Mouse (Mus musculus): ENCODE data around the gene Olfr70. TPM values are rescaled to one million over a fixed set of nuclear protein-coding genes. Genes with fewer than 3 reads are reported as not detected.

The Olfr70 gene
- total and polyA plus RNA-seq, 3 experiments: not detected

- Histone ChIP-seq H3K4me1 (ENCODE audit: insufficient read depth, low read depth, low read length) (peaks cover 26% of the 10 kb centered on the region), H3K9me3 (replicated peaks) (no peaks in the 10 kb centered on the region), H3K27me3 (ENCODE audit: insufficient read depth, low read length) (peaks cover 23% of the 10 kb centered on the region), H3K36me3 (replicated peaks) (no peaks in the 10 kb centered on the region), H3K4me3 (ENCODE audit: low read depth, low read length) (no peak overlapping the region)
- no peak for TF ChIP-seq TAL1 (conservative IDR thresholded peaks at IDR 0.05; ENCODE audit: low read depth, low read length)
- no peak for TF ChIP-seq GATA1 (IDR thresholded peaks at IDR 0.05; ENCODE audit: borderline replicate concordance, low read length)
- TF ChIP-seq GATA2 (IDR thresholded peaks at IDR 0.05; ENCODE audit: borderline replicate concordance, low read depth, low read length): no peak
- no peak for TF ChIP-seq CTCF (IDR thresholded peaks at IDR 0.05; ENCODE audit: low read depth, low read length)
- no peak for TF ChIP-seq POLR2AphosphoS5 (IDR thresholded peaks at IDR 0.05; ENCODE audit: insufficient replicate concordance, low read depth, low read length)
- DNase-seq (ENCODE audit: low spot score) (no peak), ATAC-seq (ENCODE audit: extremely low read depth, insufficient number of reproducible peaks, low FRiP score, poor library complexity, severe bottlenecking) (no peak)
Measured at GRCm38 (mm10) chr4:43690021-43690420, 10.6 kb downstream of the Olfr70 start.

GRCm38 (mm10) chr4:43679416-43680043 lies 21.1 kb downstream of the Olfr70 start:
- TF ChIP-seq GATA2 (IDR thresholded peaks at IDR 0.05; ENCODE audit: borderline replicate concordance, low read depth, low read length) (no peak), CTCF (IDR thresholded peaks at IDR 0.05; ENCODE audit: low read depth, low read length) (no peak), GATA1 (IDR thresholded peaks at IDR 0.05; ENCODE audit: borderline replicate concordance, low read length) (no peak), TAL1 (conservative IDR thresholded peaks at IDR 0.05; ENCODE audit: low read depth, low read length) (no peak), POLR2AphosphoS5 (IDR thresholded peaks at IDR 0.05; ENCODE audit: insufficient replicate concordance, low read depth, low read length) (no peak)
- no peak for ATAC-seq (ENCODE audit: extremely low read depth, insufficient number of reproducible peaks, low FRiP score, poor library complexity, severe bottlenecking)
- peaks cover 17% of the 10 kb centered on the region for H3K27me3 ChIP-seq (ENCODE audit: insufficient read depth, low read length)

GRCm38 (mm10) chr4:43678541-43678940 lies 22.1 kb downstream of the Olfr70 start:
- Histone ChIP-seq H3K36me3 (replicated peaks) (peaks cover 5% of the 10 kb centered on the region), H3K4me3 (ENCODE audit: low read depth, low read length) (no peak overlapping the region), H3K9me3 (replicated peaks) (no peaks in the 10 kb centered on the region), H3K27me3 (ENCODE audit: insufficient read depth, low read length) (peaks cover 20% of the 10 kb centered on the region), H3K4me1 (ENCODE audit: insufficient read depth, low read depth, low read length) (no peaks in the 10 kb centered on the region)
- DNase-seq (ENCODE audit: low spot score) (no peak), ATAC-seq (ENCODE audit: extremely low read depth, insufficient number of reproducible peaks, low FRiP score, poor library complexity, severe bottlenecking) (no peak)
- TF ChIP-seq CTCF (IDR thresholded peaks at IDR 0.05; ENCODE audit: low read depth, low read length) (no peak), TAL1 (conservative IDR thresholded peaks at IDR 0.05; ENCODE audit: low read depth, low read length) (no peak), GATA1 (IDR thresholded peaks at IDR 0.05; ENCODE audit: borderline replicate concordance, low read length) (no peak), POLR2AphosphoS5 (IDR thresholded peaks at IDR 0.05; ENCODE audit: insufficient replicate concordance, low read depth, low read length) (no peak), GATA2 (IDR thresholded peaks at IDR 0.05; ENCODE audit: borderline replicate concordance, low read depth, low read length) (no peak)

More at GRCm38 (mm10) chr4:43679416-43680043, 21.1 kb downstream of the Olfr70 start:
- no peaks in the 10 kb centered on the region for H3K4me1 ChIP-seq (ENCODE audit: insufficient read depth, low read depth, low read length)
- peaks cover 2% of the 10 kb centered on the region for H3K36me3 ChIP-seq (replicated peaks)
- no peak for DNase-seq (ENCODE audit: low spot score)
- no peaks in the 10 kb centered on the region for H3K9me3 ChIP-seq (replicated peaks)
- no peak overlapping the region for H3K4me3 ChIP-seq (ENCODE audit: low read depth, low read length)

GRCm38 (mm10) chr4:43675608-43676007 lies 25.0 kb downstream of the Olfr70 start:
- H3K9me3 ChIP-seq (replicated peaks): no peaks in the 10 kb centered on the region
- peaks cover 3% of the 10 kb centered on the region for H3K36me3 ChIP-seq (replicated peaks)
- TF ChIP-seq TAL1 (conservative IDR thresholded peaks at IDR 0.05; ENCODE audit: low read depth, low read length) (no peak), POLR2AphosphoS5 (IDR thresholded peaks at IDR 0.05; ENCODE audit: insufficient replicate concordance, low read depth, low read length) (no peak), GATA2 (IDR thresholded peaks at IDR 0.05; ENCODE audit: borderline replicate concordance, low read depth, low read length) (no peak), GATA1 (IDR thresholded peaks at IDR 0.05; ENCODE audit: borderline replicate concordance, low read length) (no peak)
- H3K4me3 ChIP-seq (ENCODE audit: low read depth, low read length): no peak overlapping the region
- H3K27me3 ChIP-seq (ENCODE audit: insufficient read depth, low read length): peaks cover 13% of the 10 kb centered on the region
- peaks cover 9% of the 10 kb centered on the region for H3K4me1 ChIP-seq (ENCODE audit: insufficient read depth, low read depth, low read length)
- DNase-seq (ENCODE audit: low spot score) (no peak), ATAC-seq (ENCODE audit: extremely low read depth, insufficient number of reproducible peaks, low FRiP score, poor library complexity, severe bottlenecking) (no peak)

GRCm38 (mm10) chr4:43674974-43675373 lies 25.6 kb downstream of the Olfr70 start:
- DNase-seq (ENCODE audit: low spot score) (no peak), ATAC-seq (ENCODE audit: extremely low read depth, insufficient number of reproducible peaks, low FRiP score, poor library complexity, severe bottlenecking) (no peak)
- no peaks in the 10 kb centered on the region for H3K9me3 ChIP-seq (replicated peaks)
- H3K36me3 ChIP-seq (replicated peaks): peaks cover 3% of the 10 kb centered on the region
- peaks cover 11% of the 10 kb centered on the region for H3K4me1 ChIP-seq (ENCODE audit: insufficient read depth, low read depth, low read length)
- H3K4me3 ChIP-seq (ENCODE audit: low read depth, low read length): no peak overlapping the region
- H3K27me3 ChIP-seq (ENCODE audit: insufficient read depth, low read length): peaks cover 13% of the 10 kb centered on the region
- TF ChIP-seq POLR2AphosphoS5 (IDR thresholded peaks at IDR 0.05; ENCODE audit: insufficient replicate concordance, low read depth, low read length): no peak
- no peak for TF ChIP-seq GATA1 (IDR thresholded peaks at IDR 0.05; ENCODE audit: borderline replicate concordance, low read length)

GRCm38 (mm10) chr4:43673703-43674102 lies 26.9 kb downstream of the Olfr70 start:
- Histone ChIP-seq H3K4me1 (ENCODE audit: insufficient read depth, low read depth, low read length) (peaks cover 20% of the 10 kb centered on the region), H3K9me3 (replicated peaks) (no peaks in the 10 kb centered on the region), H3K36me3 (replicated peaks) (peaks cover 3% of the 10 kb centered on the region), H3K27me3 (ENCODE audit: insufficient read depth, low read length) (peaks cover 13% of the 10 kb centered on the region), H3K4me3 (ENCODE audit: low read depth, low read length) (no peak overlapping the region)
- DNase-seq (ENCODE audit: low spot score): no peak
- ATAC-seq (ENCODE audit: extremely low read depth, insufficient number of reproducible peaks, low FRiP score, poor library complexity, severe bottlenecking): no peak
- TF ChIP-seq GATA2 (IDR thresholded peaks at IDR 0.05; ENCODE audit: borderline replicate concordance, low read depth, low read length) (no peak), CTCF (IDR thresholded peaks at IDR 0.05; ENCODE audit: low read depth, low read length) (no peak), TAL1 (conservative IDR thresholded peaks at IDR 0.05; ENCODE audit: low read depth, low read length) (no peak), GATA1 (IDR thresholded peaks at IDR 0.05; ENCODE audit: borderline replicate concordance, low read length) (no peak), POLR2AphosphoS5 (IDR thresholded peaks at IDR 0.05; ENCODE audit: insufficient replicate concordance, low read depth, low read length) (no peak)
